Mouse (Mus musculus) forebrain, embryonic 10.5 days (tissue): ENCODE results near the gene 4930524J08Rik. TPM values are rescaled to one million over a fixed set of nuclear protein-coding genes. Genes with fewer than 3 reads are reported as not detected.

Source experiments
- DNase-seq: peaks from one replicate; pipeline ENCODE4 v3.0.0-alpha.2; 2017; ENCODE audit warnings: low spot score; ENCODE audit errors: extremely low spot score
- H3K27ac ChIP-seq: fragments of 300-500 bp; sonication (generic); 2 replicates; pipeline ENCODE4 v1.5.1; 2016; ENCODE audit warnings: mild to moderate bottlenecking
- H3K27me3 ChIP-seq: fragments of 300-500 bp; sonication (generic); 2 replicates; pipeline ENCODE4 v1.6.1; 2016; ENCODE audit warnings: mild to moderate bottlenecking; ENCODE audit not compliant: poor library complexity, severe bottlenecking
- H3K36me3 ChIP-seq: fragments of 300-500 bp; sonication (generic); replicated peaks from 2 replicates; pipeline ENCODE4 v1.6.1; 2016; ENCODE audit warnings: mild to moderate bottlenecking, moderate library complexity
- H3K4me1 ChIP-seq: fragments of 300-500 bp; sonication (generic); 2 replicates; pipeline ENCODE4 v1.6.1; 2016
- H3K4me3 ChIP-seq: fragments of 300-500 bp; sonication (generic); 2 replicates; pipeline ENCODE4 v1.5.1; 2016; ENCODE audit warnings: mild to moderate bottlenecking, moderate library complexity
- H3K9me3 ChIP-seq: fragments of 300-500 bp; sonication (generic); 2 replicates; pipeline ENCODE4 v1.6.1; 2016; ENCODE audit warnings: mild to moderate bottlenecking, moderate library complexity
- WGBS: fragments of 180-500 bp; shearing (Covaris S2); methylation state at CpG from one replicate; pipeline ENCODE4 v1.1.7; 2016; 5-methylcytosine and 5-hydroxymethylcytosine counted together
- polyA plus RNA-seq: library from polyadenylated mRNA; unstranded; fragments of >200 nt; fragmentation: Nextera tagmentation; extraction: Ambion mirVana; gene quantifications from 2 replicates; pipeline ENCODE4 v1.2.1, GENCODE M21; 2016

The 4930524J08Rik gene
- polyA plus RNA-seq, 1 experiment from 2014 or later, result 2.2 TPM

DNA sequence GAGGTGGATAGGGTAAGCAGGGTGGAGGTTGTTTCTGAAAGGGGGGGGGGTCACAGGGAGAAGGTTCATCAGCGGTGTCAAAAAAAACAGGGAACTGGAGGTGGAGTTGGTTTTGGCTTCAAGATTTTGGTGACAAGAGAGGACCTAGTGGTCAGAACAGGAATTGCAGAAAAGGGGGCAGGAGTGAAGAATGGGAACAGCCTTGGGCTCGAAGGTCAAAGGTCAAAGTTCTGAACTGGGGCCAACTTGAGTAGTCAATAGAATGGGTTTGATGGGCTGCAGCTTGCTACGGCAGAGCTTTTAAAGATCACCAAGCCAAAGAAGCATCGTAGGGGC is 28.1 kb downstream of the 4930524J08Rik start:
- H3K9me3 ChIP-seq, result no peaks in the 10 kb centered on the region
- H3K4me3 ChIP-seq, result no peak overlapping the region
- WGBS, result 74% methylated on average over 4 of the region's 4 CpGs
- DNase-seq, result no peak
- no peaks in the 10 kb centered on the region for H3K4me1 ChIP-seq
- no peak overlapping the region for H3K27ac ChIP-seq
- H3K27me3 ChIP-seq, result no peaks in the 10 kb centered on the region
- H3K36me3 ChIP-seq, result no peaks in the 10 kb centered on the region

DNA sequence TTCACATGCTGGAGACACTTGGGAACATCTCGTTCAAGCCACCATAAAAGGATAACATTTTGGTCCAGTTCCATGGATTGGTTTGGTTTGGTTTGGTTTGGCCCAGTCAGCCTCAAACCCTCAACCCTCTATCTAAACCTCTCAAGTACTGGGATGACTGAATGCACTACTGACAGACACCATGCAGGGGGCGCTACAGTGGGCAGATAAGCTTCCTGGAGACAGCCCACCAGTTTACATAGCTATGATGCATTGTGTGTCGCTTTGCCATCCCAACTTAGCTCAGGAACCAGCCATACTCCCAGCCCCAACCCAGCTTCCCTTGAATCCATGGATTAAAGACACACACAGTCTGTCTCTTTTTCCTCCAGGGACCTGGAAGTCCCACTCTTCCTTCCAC is 29.6 kb downstream of the 4930524J08Rik start:
- no peak overlapping the region for H3K4me3 ChIP-seq
- H3K4me1 ChIP-seq, result no peaks in the 10 kb centered on the region
- no peak overlapping the region for H3K27ac ChIP-seq
- 65% methylated on average over 3 of the region's 3 CpGs for WGBS
- H3K36me3 ChIP-seq, result no peaks in the 10 kb centered on the region
- no peaks in the 10 kb centered on the region for H3K9me3 ChIP-seq
- no peaks in the 10 kb centered on the region for H3K27me3 ChIP-seq
- no peak for DNase-seq

DNA sequence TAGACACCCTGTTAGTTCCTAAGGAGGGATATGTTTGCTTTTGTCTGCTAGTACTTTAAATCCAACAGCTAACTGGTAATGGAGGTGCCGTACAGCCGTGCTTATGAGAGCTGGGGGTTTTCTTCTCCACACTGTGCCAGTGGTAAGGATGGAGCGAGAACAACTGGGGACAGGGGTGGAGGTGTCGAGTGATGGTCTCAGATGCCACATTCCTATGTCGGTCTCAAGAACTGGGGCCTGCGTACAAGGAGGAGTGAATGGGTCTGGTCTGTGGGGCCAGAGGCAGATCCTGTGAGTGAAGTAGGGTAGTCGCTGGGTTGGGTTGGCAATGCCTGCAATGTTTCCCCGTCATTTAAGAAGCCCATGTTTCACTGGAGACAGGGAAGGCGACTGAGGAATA is 33.7 kb downstream of the 4930524J08Rik start:
- Histone ChIP-seq H3K36me3 (no peaks in the 10 kb centered on the region), H3K27me3 (no peaks in the 10 kb centered on the region), H3K4me1 (no peaks in the 10 kb centered on the region), H3K27ac (no peak overlapping the region), H3K9me3 (no peaks in the 10 kb centered on the region), H3K4me3 (no peak overlapping the region)
- 88% methylated on average over 9 of the region's 9 CpGs for WGBS
- no peak for DNase-seq

DNA sequence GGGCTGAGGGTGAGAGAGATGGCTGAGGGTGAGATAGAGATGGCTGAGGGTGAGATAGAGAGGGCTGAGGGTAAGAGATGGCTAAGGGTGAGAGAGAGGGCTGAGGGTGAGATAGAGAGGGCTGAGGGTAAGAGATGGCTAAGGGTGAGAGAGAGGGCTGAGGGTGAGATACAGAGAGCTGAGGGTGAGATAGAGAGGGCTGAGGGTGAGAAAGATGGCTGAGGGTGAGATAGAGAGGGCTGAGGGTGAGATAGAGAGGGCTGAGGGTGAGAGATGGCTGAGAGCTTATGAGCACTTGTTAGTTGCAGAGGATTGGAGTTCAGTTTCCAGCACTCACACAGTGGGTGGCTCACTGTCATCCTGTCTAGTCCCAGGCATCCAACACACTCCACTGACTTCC is 41.2 kb downstream of the 4930524J08Rik start:
- DNase-seq, result no peak
- Histone ChIP-seq H3K4me1 (no peaks in the 10 kb centered on the region), H3K27me3 (no peaks in the 10 kb centered on the region), H3K36me3 (no peaks in the 10 kb centered on the region), H3K9me3 (no peaks in the 10 kb centered on the region), H3K27ac (no peak overlapping the region), H3K4me3 (no peak overlapping the region)

DNA sequence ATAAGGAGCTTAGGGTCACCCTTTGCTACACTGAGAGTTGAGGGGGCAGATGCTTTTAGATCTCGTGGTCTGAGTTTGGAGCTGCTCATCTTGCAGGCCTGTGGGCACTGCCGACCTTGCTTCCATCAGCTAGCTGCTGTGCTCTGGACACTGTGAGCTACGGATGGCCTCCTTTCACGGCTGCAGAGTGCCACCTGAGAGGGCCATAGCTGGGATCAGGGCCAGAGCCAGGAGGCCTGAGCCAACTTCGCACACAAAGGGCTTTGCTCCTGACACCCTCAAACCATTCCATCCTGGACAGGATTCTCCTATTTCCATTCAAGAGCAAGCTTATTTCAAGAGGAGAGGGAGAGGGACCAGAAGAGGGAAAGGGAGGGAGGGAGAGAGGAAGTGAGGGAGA is 45.5 kb downstream of the 4930524J08Rik start:
- no peaks in the 10 kb centered on the region for H3K9me3 ChIP-seq
- no peak for DNase-seq
- H3K27me3 ChIP-seq, result no peaks in the 10 kb centered on the region
- H3K36me3 ChIP-seq, result no peaks in the 10 kb centered on the region
- H3K4me1 ChIP-seq, result no peaks in the 10 kb centered on the region
- H3K4me3 ChIP-seq, result no peak overlapping the region
- 81% methylated on average over 5 of the region's 5 CpGs for WGBS
- H3K27ac ChIP-seq, result no peak overlapping the region

DNA sequence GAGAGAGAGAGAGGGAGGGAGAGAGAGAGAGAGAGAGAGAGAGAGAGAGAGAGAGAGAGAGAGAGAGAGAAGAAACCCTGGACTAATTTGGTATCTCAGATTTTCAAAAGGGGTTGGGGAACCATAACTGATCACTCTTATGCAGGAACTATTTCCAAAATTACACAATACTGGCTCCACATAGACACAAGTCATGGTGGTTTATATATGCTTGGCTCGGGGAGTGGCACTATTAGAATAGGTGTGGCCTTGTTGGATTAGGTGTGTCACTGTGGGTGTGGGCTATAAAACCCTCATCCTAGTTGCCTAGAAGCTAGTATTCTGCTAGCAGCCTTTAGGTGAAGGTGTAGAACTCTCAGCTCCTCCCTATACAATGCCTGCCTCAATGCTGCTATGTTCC is 46.0 kb downstream of the 4930524J08Rik start:
- 76% methylated on average over 1 of the region's 1 CpGs for WGBS

More for the DNA sequence above, 46.0 kb downstream of the 4930524J08Rik start:
- Histone ChIP-seq H3K9me3 (no peaks in the 10 kb centered on the region), H3K4me3 (no peak overlapping the region), H3K4me1 (no peaks in the 10 kb centered on the region), H3K27me3 (no peaks in the 10 kb centered on the region), H3K36me3 (no peaks in the 10 kb centered on the region), H3K27ac (no peak overlapping the region)
- DNase-seq, result no peak

Other genes with a start within 250 kb of the 4930524J08Rik start
- gene Rasgef1b, start 250.0 kb upstream of the 4930524J08Rik start, polyA plus RNA-seq, result 8.4 and 9.5 TPM in 2 replicates
- gene Vamp9, start 72.8 kb upstream of the 4930524J08Rik start, polyA plus RNA-seq, result 0.25 and 0.30 TPM in 2 replicates
- gene Hnrnpd, start 123 bp upstream of the 4930524J08Rik start, polyA plus RNA-seq, result 200 and 207 TPM in 2 replicates
- gene Hnrnpdl, start 60.6 kb downstream of the 4930524J08Rik start, polyA plus RNA-seq, result 246 and 247 TPM in 2 replicates
- 62.8 and 66.9 TPM in 2 replicates for gene Enoph1, start 60.9 kb downstream of the 4930524J08Rik start, polyA plus RNA-seq
- gene Tmem150c, start 180.7 kb downstream of the 4930524J08Rik start, polyA plus RNA-seq, result 2.2 and 2.3 TPM in 2 replicates